Mouse (Mus musculus) Muller cell, postnatal 12 days (primary cell): Measurements from ENCODE around the gene Cln6.
A peak's percentile ranks its signal among the peaks of the same experiment; 100 is the strongest.
"Not testable (repeated sequence)": the region's sequence is repeated elsewhere in the genome, so short reads cannot be mapped to it uniquely, and the experiment has no call there.

Experiments
- DNase-seq: peaks from one replicate; pipeline ENCODE4 v3.0.0-alpha.2; 2015; ENCODE audit errors: inconsistent ontology term

The Cln6 gene

GRCm38 (mm10) chr9:62829877-62830276, 8.7 kb upstream of the Cln6 start:
- no peak for DNase-seq

GRCm38 (mm10) chr9:62834906-62835305, 3.7 kb upstream of the Cln6 start:
- no peak for DNase-seq

GRCm38 (mm10) chr9:62835705-62836446, 2.7 kb upstream of the Cln6 start:
- no peak for DNase-seq

- DNase-seq, result no peak
Observed at GRCm38 (mm10) chr9:62837611-62838010, 974 bp upstream of the Cln6 start.

GRCm38 (mm10) chr9:62838146-62838505, 459 bp upstream of the Cln6 start:
- no peak for DNase-seq

GRCm38 (mm10) chr9:62839172-62839770, 686 bp downstream of the Cln6 start:
- no peak for DNase-seq

- no peak for DNase-seq
Observed at GRCm38 (mm10) chr9:62843356-62844024, 4.9 kb downstream of the Cln6 start.

- no peak for DNase-seq
Observed at GRCm38 (mm10) chr9:62844461-62844860, 5.9 kb downstream of the Cln6 start.

GRCm38 (mm10) chr9:62847694-62848093, 9.1 kb downstream of the Cln6 start:
- peak; percentile 81 for DNase-seq

GRCm38 (mm10) chr9:62848641-62849040, 10.1 kb downstream of the Cln6 start:
- DNase-seq, result no peak

- no peak for DNase-seq
Observed at GRCm38 (mm10) chr9:62851571-62851970, 13.0 kb downstream of the Cln6 start.

- no peak for DNase-seq
Observed at GRCm38 (mm10) chr9:62854483-62854882, 15.9 kb downstream of the Cln6 start.

- no peak for DNase-seq
Observed at GRCm38 (mm10) chr9:62857216-62857615, 18.6 kb downstream of the Cln6 start.

- DNase-seq, result peak; percentile 76
Observed at GRCm38 (mm10) chr9:62857719-62858261, 19.2 kb downstream of the Cln6 start, which contains the start of gene Calml4. Calml4 (plus strand) TSS chr9:62858080.

GRCm38 (mm10) chr9:62858266-62859019, 19.9 kb downstream of the Cln6 start:
- DNase-seq, result peak; percentile 63

GRCm38 (mm10) chr9:62860102-62860501, 21.5 kb downstream of the Cln6 start:
- DNase-seq, result not testable (repeated sequence)

- DNase-seq, result no peak
Observed at GRCm38 (mm10) chr9:62860866-62861265, 22.3 kb downstream of the Cln6 start.

GRCm38 (mm10) chr9:62869236-62869635, 30.7 kb downstream of the Cln6 start:
- DNase-seq, result not testable (repeated sequence)

GRCm38 (mm10) chr9:62870728-62871127, 32.1 kb downstream of the Cln6 start:
- no peak for DNase-seq

- no peak for DNase-seq
Observed at GRCm38 (mm10) chr9:62876966-62877616, 38.5 kb downstream of the Cln6 start.

GRCm38 (mm10) chr9:62877825-62878224, 39.2 kb downstream of the Cln6 start:
- peak; percentile 47 for DNase-seq
